Mouse (Mus musculus) lung, postnatal 14 days (tissue): ENCODE measurements around the gene 9130019O22Rik.
A peak's percentile ranks its signal among the peaks of the same experiment; 100 is the strongest.
"Not testable (repeated sequence)": the region's sequence is repeated elsewhere in the genome, so short reads cannot be mapped to it uniquely, and the experiment has no call there.

Experiments used
- DNase-seq: peaks from one replicate; pipeline ENCODE4 v3.0.0; 2021

9130019O22Rik gene

DNA sequence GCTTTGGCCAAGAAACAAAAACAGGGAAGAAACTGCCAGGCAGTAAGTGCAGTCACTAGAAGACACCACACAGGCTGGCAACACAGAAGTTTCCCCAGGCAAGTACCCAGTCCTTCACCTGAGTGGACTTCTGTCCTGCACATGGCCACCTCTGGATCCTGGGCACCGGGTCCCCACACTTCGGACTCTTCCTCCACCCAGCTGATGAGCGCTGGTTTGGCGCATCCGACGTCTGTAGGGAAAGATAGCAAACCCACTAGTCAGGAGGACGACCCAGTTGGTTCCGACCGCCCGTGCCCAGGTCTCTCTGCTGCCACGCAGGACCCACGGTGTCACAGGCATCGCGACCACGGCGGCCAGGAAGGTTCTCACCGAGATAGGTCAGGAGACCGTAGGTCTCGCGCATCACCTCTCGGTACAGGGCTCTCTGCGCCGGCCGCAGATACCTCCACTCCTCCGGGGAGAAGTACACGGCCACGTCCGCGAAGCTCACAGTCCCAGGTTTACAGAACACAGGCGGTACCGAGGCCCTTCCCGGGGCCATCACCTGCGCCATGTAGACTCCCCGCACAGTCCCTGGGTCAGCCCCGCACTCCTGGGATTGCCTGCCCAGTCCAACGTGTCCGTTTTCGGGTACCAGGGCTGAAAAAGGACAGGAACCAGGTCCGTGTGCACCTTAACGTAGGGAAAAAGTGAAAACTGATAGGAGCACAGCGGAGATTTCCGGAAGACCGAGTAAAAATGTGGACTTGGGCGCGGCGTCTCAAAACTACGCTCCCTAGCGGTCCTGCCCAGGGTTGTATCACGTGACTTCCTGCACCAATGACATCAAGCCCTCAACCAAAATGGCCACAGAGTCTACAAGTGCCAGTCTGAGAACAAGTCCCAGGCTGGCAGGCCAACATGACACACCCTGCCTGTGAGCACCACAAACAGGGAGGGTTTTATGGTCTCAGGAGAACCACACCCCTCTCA, 11.4 kb downstream of the 9130019O22Rik start, which contains the start of gene Zfp747:
Gene Zfp747 (minus strand): TSS at position 780 of the 975 bp plus-strand sequence.
- DNase-seq = peak; percentile 97

DNA sequence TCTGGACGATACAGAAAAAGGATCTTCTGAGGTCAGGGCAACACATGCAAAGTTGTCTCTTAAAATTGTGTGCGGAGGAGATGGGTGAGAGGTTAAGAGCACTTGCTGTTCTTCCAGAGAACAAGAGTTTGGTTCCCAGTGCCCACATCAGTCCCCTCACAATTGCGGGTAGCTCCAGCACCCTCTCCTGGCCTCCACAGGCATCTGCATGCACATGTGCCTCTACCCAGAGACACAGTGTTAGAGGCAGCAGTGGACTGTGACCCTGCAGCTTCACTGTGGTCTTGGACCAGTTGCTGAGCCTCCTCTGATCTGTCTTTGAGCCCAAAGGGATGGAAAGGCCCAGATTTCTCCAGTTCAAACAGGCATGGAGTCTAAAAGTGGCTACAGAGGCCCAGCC, 15.1 kb downstream of the 9130019O22Rik start:
- DNase-seq = not testable (repeated sequence)

DNA sequence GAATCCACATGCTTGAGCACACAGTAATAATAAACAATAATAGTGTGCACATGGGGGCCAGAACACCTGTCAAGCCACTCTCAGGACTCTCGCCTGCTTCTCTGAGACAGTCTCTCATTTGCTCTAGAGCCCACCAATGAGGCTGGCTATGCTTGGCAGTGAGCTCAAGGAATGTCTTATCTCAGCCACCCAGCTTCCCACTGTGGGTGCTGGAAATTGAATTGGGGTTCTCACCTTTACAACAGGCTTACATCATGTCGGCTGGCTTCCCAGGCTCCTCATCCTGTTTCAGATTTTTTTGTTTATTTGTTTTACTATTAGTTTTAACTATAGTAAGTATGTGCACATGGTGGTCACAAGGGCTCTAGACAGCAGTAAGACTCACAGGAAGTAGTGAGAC, 15.8 kb downstream of the 9130019O22Rik start:
- DNase-seq = no peak

DNA sequence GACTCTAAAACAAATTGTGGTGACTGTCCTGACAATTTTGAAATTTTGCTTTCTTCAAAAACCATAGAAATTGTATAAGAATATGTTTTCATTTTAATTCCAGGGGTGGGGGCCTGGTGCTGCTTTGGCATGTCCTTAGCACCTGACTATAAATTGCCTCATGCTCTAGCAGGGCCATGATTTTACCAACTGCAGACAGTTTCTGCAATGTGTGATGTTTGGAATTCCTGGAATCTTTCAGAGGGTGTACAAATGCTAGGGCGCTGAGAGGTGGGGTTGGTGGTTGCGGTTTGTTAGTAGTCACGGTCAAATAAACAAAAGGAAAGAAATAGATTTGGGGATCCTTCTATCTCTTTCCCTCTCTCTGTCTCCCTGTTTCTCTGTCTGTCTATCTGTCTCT, 20.7 kb downstream of the 9130019O22Rik start:
- DNase-seq = no peak

DNA sequence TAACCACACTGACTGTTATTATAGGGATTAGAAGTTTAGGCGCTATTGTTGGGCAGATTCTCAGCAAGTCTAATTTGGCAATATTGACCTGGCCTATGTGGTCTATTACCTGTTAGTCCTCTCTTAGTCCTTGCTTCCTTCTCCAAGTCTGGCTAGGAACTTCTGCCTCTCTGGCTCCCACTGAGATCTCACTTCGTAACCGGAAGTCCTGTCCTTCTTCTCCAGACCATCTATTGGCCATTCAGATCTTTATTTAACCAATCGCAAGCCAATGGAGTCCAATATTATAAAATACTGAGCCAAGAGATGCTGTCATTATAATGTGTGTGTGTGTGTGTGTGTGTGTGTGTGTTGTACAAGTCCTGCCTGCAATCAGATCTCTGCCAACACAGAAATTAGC, 22.8 kb downstream of the 9130019O22Rik start:
- DNase-seq = no peak

DNA sequence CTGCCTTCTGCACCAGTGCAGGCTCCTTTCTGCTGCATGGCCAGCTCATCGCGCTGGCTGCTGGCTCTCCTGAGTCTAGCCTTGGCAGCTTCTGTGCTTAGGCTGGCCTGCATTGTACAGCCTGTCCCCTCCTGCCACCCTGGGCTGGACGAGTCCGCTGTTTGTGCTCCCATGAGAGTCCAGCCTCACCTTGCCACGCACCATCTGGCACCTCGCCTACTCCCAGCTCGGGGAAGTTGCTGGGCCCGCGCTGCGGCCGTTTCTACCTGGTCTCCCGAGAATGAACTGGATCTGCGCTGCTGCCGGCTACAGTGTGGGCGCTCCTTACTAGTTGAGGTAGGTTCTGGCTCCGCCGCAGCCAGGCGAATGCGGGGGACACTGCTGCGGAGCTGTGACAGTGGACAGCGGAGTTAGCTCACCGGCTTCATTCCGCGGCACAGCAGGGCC, 23.5 kb downstream of the 9130019O22Rik start:
- DNase-seq = peak; percentile 38

DNA sequence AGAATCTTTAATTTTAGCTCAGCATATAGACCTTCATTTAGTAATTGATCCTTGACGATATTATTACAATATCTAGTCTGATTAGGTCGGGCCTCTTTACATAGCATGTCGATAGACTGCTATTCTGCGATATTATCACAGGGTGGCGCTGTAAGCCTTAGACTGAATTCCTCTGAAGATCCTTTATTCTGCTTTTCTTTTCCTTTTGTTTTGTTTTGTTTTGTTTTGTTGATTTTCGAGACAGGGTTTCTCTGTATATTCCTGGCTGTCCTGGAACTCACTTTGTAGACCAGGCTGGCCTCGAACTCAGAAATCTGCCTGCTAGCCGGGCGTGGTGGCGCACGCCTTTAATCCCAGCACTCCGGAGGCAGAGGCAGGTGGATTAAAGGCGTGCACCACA, 24.5 kb downstream of the 9130019O22Rik start:
- DNase-seq = not testable (repeated sequence)

DNA sequence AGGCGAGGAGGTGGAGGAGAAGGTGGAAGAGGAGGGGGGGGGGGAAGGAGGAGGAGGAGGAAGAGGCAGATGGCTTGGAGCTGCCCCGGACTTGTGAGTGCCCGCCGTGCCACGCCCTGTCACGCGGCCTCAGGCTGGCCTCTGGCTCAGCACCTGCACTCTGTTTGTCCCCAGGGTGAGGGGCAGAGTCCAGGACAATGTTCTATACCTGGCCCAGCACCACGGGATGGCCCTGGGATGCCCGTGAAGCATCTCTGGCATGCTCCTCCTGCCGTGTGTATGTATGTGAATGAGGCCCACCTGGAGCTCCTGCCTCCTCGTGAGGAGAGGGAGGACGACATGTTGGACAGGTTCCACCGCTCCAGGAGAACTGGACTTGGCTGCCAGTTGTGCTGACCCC, 25.5 kb downstream of the 9130019O22Rik start:
- DNase-seq = no peak

DNA sequence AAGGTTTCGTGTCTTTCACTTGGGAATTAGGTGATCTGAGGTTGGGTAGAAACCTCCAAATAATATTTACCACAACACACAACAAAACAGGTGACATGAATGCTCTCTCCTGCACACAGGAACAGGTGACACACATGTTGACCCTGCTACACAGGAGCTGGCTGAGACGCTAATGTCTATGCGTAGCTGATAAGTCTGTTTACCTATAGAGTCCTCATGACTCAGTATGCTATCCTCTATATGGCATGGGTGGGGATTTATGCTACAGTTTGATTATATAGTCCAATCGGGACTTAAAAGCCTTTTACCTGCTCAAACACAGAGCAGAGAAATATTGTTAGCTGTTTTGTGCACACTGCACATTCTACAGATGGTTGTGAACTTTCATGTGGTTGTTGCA, 26.7 kb downstream of the 9130019O22Rik start:
- DNase-seq = no peak

DNA sequence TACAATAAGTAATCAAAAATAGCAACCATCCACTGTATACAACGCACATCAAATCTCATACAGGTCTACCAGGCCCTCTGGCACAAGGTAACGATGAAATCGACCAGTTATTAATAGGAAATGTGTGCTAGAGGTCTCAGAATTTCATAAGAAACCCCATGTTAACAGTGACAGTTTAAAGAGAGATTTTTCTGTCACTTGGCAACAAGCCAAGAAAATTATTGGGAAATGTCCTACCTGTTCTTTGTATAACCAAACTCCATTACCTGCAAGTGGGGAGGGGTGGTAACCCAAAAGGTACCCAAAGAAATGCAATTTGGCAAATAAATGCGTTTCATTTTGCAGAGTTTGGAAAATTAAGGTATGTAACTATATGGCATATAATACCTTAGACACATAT, 28.5 kb downstream of the 9130019O22Rik start:
- DNase-seq = no peak

DNA sequence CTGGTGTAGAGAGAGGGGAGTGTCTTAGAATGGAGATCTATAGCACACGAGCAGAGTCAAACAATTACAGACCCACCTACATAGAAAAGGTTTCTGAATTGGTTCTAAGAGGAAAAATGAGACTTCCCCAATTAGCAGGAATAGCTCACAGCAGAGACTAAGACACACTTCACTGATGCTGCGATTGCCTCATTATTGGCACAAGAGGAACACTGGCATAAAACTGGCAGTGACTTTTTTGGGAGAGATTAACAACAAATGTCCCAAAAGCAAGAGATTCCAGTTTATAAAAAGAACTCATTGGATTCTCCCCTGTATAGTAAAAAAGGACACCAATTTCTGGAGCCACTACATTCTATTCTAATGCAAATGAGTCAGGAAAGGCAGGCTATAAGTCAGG, 29.1 kb downstream of the 9130019O22Rik start:
- no peak for DNase-seq

DNA sequence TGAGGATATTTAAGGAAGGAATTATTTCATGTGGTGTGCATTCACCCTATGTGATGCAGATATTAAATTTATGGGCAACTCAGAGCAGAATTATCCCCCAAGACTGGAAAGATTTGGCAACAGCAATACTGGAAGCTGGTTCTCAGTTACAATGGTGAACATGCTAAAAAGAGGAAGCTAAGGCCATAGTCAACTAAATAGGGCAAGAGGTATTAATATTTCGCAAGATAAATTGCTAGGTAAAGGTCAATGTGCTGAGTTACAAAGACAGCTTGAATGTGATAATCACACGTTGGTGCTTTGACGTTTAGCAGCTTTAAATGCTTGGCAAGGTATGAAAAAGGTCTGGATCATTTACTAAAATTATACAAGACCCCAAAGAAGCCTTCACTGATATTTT, 31.2 kb downstream of the 9130019O22Rik start:
- no peak for DNase-seq

DNA sequence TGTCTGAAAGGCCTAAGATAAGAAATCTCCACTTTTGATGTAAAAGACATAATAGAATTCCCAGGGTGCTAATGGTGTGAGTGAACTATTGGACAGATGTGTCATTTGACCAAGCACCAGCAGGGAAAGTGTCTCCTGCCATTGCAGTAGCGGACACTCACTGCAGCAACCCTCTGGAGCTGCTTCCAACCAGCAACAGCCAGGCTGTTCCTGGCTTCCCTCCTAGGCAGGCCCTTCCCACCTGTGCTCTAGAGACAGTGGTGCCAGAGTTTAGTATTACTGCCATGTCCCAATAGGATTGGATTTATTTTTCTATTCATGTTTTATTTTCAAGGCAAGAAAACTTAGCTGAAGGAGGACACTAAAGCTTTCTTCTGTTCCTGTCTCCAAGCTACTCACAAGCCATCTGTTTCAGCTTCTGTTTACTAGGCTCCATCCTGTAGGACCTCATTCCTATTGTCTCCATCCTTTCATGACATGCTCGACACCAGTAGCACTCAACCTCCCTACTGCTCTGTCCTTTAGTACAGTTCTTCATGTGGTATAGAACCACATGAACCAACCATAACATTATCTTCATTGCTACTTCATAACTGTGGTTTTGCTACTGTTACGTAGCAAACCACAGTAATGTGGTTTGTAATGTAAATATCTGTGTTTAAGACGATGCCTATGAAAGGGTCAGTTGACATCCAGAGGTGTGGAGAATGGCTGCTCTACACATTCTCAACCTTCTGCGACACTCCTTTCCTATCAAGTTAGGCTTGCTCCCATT, 35.5 kb downstream of the 9130019O22Rik start:
- DNase-seq = no peak

DNA sequence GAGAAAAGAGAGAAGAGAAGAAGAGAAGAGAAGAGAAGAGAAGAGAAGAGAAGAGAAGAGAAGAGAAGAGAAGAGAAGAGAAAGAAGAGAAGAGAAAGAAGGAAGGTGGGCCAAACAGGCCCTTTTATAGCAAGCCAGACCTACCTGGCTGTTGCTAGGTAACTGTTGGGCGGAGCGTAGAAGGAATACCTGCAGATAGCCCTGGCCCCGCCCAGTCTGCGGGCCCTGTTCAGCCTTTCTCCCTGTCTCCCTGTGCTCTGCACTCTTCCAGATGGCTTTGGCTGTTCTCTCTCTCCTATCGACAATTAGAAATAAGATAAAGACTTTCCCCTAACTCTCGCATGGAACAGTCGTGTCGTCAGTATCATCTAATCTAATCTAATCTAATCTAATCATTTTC, 40.3 kb downstream of the 9130019O22Rik start:
- peak; percentile 64 for DNase-seq

DNA sequence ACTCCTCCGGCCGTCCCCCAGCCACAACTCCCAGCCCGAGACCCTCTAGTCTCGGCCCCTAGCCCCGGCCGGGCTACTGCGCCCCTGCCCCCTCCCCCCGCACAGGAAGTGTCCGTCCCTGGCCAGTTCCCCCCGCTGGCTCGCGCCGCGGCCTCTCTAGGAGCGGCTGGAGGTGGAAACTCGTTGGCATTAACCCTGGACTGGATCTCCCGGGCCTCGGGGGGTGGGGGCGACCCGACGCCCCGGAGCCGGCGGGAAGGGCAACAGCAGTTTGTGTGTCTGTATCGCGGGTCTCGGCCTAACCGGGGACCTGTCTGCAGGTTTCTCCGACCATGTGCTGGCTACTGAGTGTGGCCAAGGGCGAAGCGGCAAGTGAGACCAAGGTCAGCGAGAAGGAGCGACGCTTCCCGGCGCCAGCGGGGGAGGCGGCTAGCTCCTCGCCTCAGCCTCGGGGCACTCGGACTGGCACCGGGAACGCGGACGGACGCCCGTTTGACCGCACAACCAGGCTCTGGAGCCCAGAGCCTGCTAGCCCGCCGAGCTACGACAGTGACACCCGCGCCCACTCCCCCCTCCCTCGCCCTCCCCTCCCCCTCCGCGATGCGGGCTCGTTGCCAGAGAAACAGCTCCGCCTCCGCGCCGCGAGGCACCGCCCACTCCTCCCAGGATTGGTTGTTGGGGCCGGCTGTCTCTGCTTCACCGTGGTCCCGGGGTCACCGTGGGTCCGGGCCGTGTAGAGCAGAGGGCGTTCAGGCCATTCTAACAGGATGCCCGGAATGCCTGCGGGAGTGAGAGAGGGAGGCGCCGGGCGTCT, 41.2 kb downstream of the 9130019O22Rik start, which contains the start of gene Zfp768:
Gene Zfp768 (minus strand): TSS at position 78 of the 814 bp plus-strand sequence.
- DNase-seq = peak; percentile 95

DNA sequence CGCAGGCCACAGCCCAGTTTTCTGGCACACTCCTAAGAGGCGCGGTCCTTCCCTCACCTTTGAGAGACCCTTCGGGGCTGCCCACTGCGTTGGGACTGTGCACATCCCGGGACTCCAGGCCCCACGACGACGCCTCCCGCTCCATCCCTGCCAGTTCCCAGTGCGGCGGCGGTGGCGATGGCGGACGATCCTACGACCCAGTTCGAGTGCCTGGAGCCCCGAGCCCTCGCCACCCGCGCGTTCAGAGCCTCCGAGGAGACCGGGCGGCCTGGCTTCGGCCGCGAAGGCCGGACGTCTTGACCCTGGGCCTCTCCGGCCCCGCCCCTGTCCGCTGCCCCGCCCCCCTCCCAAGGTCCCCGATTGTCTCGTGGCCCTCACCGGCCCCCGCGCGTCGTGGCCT, 41.9 kb downstream of the 9130019O22Rik start:
- no peak for DNase-seq

DNA sequence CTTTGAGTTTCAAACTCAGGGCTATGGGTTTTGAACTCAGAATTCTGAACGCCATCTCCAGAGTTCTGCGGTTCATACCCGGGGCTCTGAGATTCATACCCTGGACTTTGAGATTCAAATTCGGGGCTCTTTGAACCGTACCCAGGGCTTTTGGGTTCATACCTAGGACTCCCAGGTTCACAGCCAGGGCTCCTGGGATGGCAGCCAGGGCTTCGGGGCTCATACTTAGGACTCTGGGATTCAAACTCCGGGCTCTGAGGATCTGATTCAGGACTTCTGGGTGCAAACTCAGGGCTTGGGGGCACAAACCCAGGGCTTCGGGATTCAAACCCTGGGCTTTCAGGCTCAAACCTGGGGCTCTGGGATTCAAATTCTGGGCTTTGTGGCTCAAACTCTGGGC, 42.6 kb downstream of the 9130019O22Rik start:
- no peak for DNase-seq

DNA sequence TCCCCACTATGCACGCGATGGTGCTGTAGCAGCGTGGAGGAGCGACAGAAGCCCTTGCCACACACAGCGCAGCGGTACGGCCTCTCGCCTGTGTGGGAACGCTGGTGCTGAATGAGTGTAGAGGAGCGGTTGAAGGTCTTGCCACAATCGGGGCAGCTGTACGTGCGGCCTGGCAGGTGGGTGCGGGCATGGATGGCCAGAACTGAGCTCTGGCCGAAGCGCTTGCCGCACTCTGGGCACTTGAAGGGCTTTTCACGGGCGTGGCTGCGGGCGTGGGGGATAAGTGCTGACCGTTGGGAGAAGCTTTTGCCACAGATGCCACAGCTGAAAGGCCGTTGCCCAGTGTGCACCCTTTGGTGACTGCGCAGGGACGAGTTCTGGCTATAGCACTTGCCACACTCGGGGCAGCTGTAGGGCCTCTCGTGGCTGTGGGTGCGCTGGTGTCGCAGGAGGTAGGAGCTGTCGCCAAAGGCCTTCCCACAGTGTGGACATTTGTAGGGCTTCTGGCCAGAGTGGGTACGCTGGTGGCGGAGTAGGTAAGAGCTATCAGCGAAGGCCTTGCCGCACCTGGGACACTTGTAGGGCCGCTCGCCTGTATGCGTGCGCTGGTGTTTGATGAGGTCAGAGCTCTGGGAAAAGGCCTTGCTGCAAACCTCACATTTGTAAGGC, 43.5 kb downstream of the 9130019O22Rik start:
- DNase-seq = no peak

DNA sequence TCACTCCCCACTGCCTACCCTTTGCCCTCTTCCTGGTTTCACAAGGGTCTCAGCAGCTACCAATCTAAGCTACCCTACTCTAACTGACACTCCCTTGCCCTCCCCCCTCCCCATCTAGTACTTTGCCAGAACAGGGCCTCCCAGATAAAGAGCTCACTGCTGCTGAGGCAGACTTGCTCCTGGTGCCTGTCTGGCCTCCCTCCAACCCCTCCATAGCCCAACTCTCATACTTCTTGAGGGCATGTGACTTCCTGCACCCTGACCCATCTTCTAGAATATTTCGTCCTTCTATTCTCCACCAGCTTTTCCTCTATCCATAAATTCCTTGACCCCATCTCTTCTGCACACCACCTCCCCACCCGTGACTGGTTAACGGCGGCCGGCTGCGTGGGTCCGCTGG, 44.1 kb downstream of the 9130019O22Rik start:
- DNase-seq = no peak

DNA sequence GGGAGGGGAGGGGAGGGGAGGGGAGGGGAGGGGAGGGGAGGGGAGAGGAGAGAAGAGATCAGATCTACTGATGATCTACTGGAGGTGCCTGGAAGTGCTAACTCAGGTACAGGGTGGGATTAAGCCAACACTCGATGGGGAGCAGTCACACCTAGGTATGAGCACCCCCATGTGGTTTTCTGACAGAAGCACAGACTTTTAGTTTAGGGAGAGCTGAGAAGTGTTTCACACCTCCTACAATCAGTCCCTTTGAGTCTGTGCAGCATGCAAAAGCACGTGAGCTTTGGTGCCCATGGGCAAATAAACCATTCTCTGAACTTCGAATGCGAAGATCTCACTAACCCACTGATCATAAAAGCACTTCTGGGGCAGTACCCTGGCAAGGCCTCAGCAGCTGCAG, 44.6 kb downstream of the 9130019O22Rik start:
- DNase-seq = no peak

DNA sequence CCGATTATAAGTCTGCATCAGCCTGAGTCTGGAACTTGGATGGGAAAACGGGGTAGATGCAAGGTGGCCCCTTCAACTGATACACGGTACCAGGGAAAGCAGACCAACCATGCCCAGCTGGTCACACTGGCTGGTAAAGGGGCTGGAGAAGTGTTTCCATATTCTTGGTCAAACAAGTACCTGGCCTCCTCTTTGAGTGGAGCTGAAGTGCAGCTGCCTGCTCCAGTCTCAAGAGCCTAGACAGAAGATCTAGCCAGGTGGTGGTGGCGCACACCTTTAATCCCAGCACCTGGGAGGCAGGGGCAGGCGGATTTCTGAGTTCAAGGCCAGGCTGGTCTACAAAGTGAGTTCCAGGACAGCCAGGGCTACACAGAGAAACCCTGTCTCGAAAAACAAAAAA, 45.1 kb downstream of the 9130019O22Rik start:
- DNase-seq = peak; percentile 14

DNA sequence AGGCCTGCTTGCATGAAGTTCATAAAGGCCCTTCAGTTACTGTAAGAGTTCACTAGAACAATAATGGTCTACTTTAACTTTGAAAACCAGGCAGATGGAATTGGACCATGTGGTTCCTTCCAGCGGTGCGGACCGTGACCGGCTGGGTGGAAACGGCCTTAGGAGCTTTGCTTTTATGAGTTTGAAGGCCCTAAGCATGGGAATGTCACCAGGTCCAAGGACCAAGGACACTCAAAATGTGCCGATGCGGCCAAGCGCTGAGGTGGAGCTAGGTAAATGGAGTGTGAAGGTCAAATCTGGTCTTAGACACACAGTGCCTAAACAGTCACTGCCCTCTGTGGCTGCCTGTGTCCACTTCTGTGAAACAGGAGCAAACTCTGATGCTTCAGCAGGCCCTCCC, 45.6 kb downstream of the 9130019O22Rik start:
- no peak for DNase-seq
